Mouse (Mus musculus): ENCODE data around the gene Pspc1. TPM values are rescaled to one million over a fixed set of nuclear protein-coding genes. Genes with fewer than 3 reads are reported as not detected.
"Not testable (repeated sequence)": the region's sequence is repeated elsewhere in the genome, so short reads cannot be mapped to it uniquely, and the experiment has no call there.

The Pspc1 gene
- polyA plus RNA-seq (2015; fragmentation: Nextera tagmentation; extraction: Ambion mirVana): 20.5 and 24.7 TPM in 2 replicates

GRCm38 (mm10) chr14:56778200-56778932, at the start of gene Pspc1:
Gene Pspc1, minus strand, starts transcription at chr14:56778316.
- under 1% methylated on average over 36 of the region's 36 CpGs for WGBS
- peak within 1 kb of the TSS; percentile 91 for H3K9ac ChIP-seq
- H3K36me3 ChIP-seq: no peaks in the 10 kb centered on the region
- H3K4me1 ChIP-seq (replicated peaks): peaks cover 14% of the 10 kb centered on the region; the same call in 1 of the 2 replicates
- peak within 1 kb of the TSS; percentile 93 for H3K27ac ChIP-seq
- peak within 1 kb of the TSS; percentile 85 for H3K4me3 ChIP-seq (replicated peaks)
- no peaks in the 10 kb centered on the region for H3K9me3 ChIP-seq
- no peaks in the 10 kb centered on the region for H3K27me3 ChIP-seq (replicated peaks)
- ATAC-seq: peak; percentile 99
- H3K4me2 ChIP-seq (replicated peaks): peak within 1 kb of the TSS; percentile 71

- Histone ChIP-seq H3K9me3 (no peaks in the 10 kb centered on the region), H3K4me3 (replicated peaks) (no peak overlapping the region), H3K36me3 (no peaks in the 10 kb centered on the region), H3K9ac (no peak overlapping the region), H3K4me1 (replicated peaks) (no peaks in the 10 kb centered on the region), H3K27me3 (replicated peaks) (no peaks in the 10 kb centered on the region), H3K4me2 (replicated peaks) (no peak overlapping the region), H3K27ac (no peak overlapping the region)
- ATAC-seq: no peak
Observed at GRCm38 (mm10) chr14:56824562-56824961, 46.4 kb upstream of the Pspc1 start.

GRCm38 (mm10) chr14:56817616-56818015, 39.5 kb upstream of the Pspc1 start:
- Histone ChIP-seq H3K4me3 (replicated peaks) (no peak overlapping the region), H3K4me2 (replicated peaks) (no peak overlapping the region)
- WGBS: 11% methylated on average over 10 of the region's 11 CpGs

GRCm38 (mm10) chr14:56817131-56817530, 39.0 kb upstream of the Pspc1 start:
- Histone ChIP-seq H3K9me3 (no peaks in the 10 kb centered on the region), H3K27ac (no peak overlapping the region), H3K36me3 (no peaks in the 10 kb centered on the region), H3K9ac (no peak overlapping the region), H3K27me3 (replicated peaks) (no peaks in the 10 kb centered on the region), H3K4me1 (replicated peaks) (no peaks in the 10 kb centered on the region), H3K4me3 (replicated peaks) (no peak overlapping the region), H3K4me2 (replicated peaks) (no peak overlapping the region)
- no peak for ATAC-seq
- 55% methylated on average over 4 of the region's 4 CpGs for WGBS

More at GRCm38 (mm10) chr14:56817616-56818015, 39.5 kb upstream of the Pspc1 start:
- Histone ChIP-seq H3K9me3 (no peaks in the 10 kb centered on the region), H3K4me1 (replicated peaks) (no peaks in the 10 kb centered on the region), H3K36me3 (no peaks in the 10 kb centered on the region), H3K27ac (no peak overlapping the region), H3K27me3 (replicated peaks) (no peaks in the 10 kb centered on the region), H3K9ac (no peak overlapping the region)
- ATAC-seq: no peak

- Histone ChIP-seq H3K4me3 (replicated peaks) (no peak overlapping the region), H3K27me3 (replicated peaks) (no peaks in the 10 kb centered on the region), H3K4me1 (replicated peaks) (no peaks in the 10 kb centered on the region), H3K4me2 (replicated peaks) (no peak overlapping the region), H3K9ac (no peak overlapping the region), H3K27ac (no peak overlapping the region), H3K9me3 (no peaks in the 10 kb centered on the region), H3K36me3 (no peaks in the 10 kb centered on the region)
- 87% methylated on average over 4 of the region's 4 CpGs for WGBS
- ATAC-seq: no peak
Observed at GRCm38 (mm10) chr14:56816541-56816940, 38.4 kb upstream of the Pspc1 start.

GRCm38 (mm10) chr14:56812520-56813036, 34.5 kb upstream of the Pspc1 start:
- H3K36me3 ChIP-seq: no peaks in the 10 kb centered on the region
- H3K4me2 ChIP-seq (replicated peaks): peak overlapping the region; percentile 77
- peaks cover 6% of the 10 kb centered on the region; the same call in 1 of the 2 replicates for H3K4me1 ChIP-seq (replicated peaks)
- H3K27me3 ChIP-seq (replicated peaks): no peaks in the 10 kb centered on the region
- peak overlapping the region; percentile 97 for H3K27ac ChIP-seq
- H3K4me3 ChIP-seq (replicated peaks): peak overlapping the region; percentile 59
- peak; percentile 54 for ATAC-seq
- H3K9me3 ChIP-seq: no peaks in the 10 kb centered on the region
- peak overlapping the region; percentile 75 for H3K9ac ChIP-seq
- WGBS: under 1% methylated on average over 35 of the region's 35 CpGs

GRCm38 (mm10) chr14:56811701-56812339, 33.7 kb upstream of the Pspc1 start, which contains the start of gene Zmym5:
Gene Zmym5, minus strand, starts transcription at chr14:56811716.
- Histone ChIP-seq H3K9ac (peak within 1 kb of the TSS; percentile 75), H3K27ac (peak within 1 kb of the TSS; percentile 97), H3K4me3 (replicated peaks) (peak within 1 kb of the TSS; percentile 60), H3K4me2 (replicated peaks) (peak within 1 kb of the TSS; percentile 77)
- H3K4me1 ChIP-seq (replicated peaks); H3K36me3 ChIP-seq; H3K27me3 ChIP-seq (replicated peaks); H3K9me3 ChIP-seq: not testable (repeated sequence)
- ATAC-seq: peak; percentile 98
- 0% methylated on average over 26 of the region's 72 CpGs for WGBS

GRCm38 (mm10) chr14:56810781-56811690, 32.9 kb upstream of the Pspc1 start:
- under 1% methylated on average over 36 of the region's 86 CpGs for WGBS
- H3K4me3 ChIP-seq (replicated peaks): peak overlapping the region; percentile 60
- not testable (repeated sequence) for H3K36me3 ChIP-seq; H3K27me3 ChIP-seq (replicated peaks); H3K4me1 ChIP-seq (replicated peaks); H3K9me3 ChIP-seq; ATAC-seq
- peak overlapping the region; percentile 91 for H3K27ac ChIP-seq
- H3K9ac ChIP-seq: peak overlapping the region; percentile 66
- H3K4me2 ChIP-seq (replicated peaks): peak overlapping the region; percentile 60

GRCm38 (mm10) chr14:56793243-56793642, 15.1 kb upstream of the Pspc1 start:
- 51% methylated on average over 2 of the region's 2 CpGs for WGBS
- Histone ChIP-seq H3K27ac (no peak overlapping the region), H3K36me3 (0 out of 2 replicates have a peak, but pooled peaks cover 7% of the 10 kb centered on the region), H3K9ac (no peak overlapping the region), H3K4me1 (replicated peaks) (no peaks in the 10 kb centered on the region), H3K9me3 (no peaks in the 10 kb centered on the region), H3K4me2 (replicated peaks) (no peak overlapping the region), H3K27me3 (replicated peaks) (no peaks in the 10 kb centered on the region), H3K4me3 (replicated peaks) (no peak overlapping the region)
- no peak for ATAC-seq

- H3K9ac ChIP-seq: no peak overlapping the region
- WGBS: 92% methylated on average over 1 of the region's 1 CpGs
- no peak overlapping the region for H3K4me3 ChIP-seq (replicated peaks)
Observed at GRCm38 (mm10) chr14:56784575-56784974, 6.5 kb upstream of the Pspc1 start.

GRCm38 (mm10) chr14:56778933-56779300, 801 bp upstream of the Pspc1 start:
- Histone ChIP-seq H3K4me3 (replicated peaks) (peak overlapping the region; percentile 85), H3K4me1 (replicated peaks) (peaks cover 14% of the 10 kb centered on the region; the same call in 1 of the 2 replicates), H3K4me2 (replicated peaks) (peak overlapping the region; percentile 71), H3K27ac (peak overlapping the region; percentile 93), H3K9me3 (no peaks in the 10 kb centered on the region), H3K36me3 (no peaks in the 10 kb centered on the region), H3K9ac (peak overlapping the region; percentile 30; the same call in 1 of the 2 replicates), H3K27me3 (replicated peaks) (no peaks in the 10 kb centered on the region)
- ATAC-seq: 0 out of 2 replicates have a peak, but pooled peaks have one; percentile 5
- 29% methylated on average over 3 of the region's 3 CpGs for WGBS

More at GRCm38 (mm10) chr14:56784575-56784974, 6.5 kb upstream of the Pspc1 start:
- ATAC-seq: no peak
- no peaks in the 10 kb centered on the region for H3K36me3 ChIP-seq
- no peaks in the 10 kb centered on the region for H3K9me3 ChIP-seq
- no peak overlapping the region for H3K4me2 ChIP-seq (replicated peaks)
- no peak overlapping the region for H3K27ac ChIP-seq
- H3K27me3 ChIP-seq (replicated peaks): no peaks in the 10 kb centered on the region
- no peaks in the 10 kb centered on the region for H3K4me1 ChIP-seq (replicated peaks)
